In the genomic region with DNA sequence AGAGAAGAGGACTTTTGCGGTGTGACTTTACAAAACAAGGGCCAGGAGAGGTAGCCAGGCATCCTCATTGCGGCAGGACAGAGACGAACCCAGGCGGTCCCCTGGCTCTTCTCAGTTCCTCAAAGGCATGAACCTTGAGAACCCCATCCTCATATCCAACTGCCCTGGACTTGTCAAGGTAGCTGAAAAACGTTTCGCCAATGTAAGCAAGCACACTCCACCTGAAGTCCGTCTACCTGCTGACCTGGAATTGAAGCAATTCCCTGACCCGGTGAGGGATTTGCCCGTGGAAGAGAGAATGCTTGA, we compare ENCODE assay signal across 9 mouse cellular contexts. TPM values are rescaled to one million over a fixed set of nuclear protein-coding genes. Genes with fewer than 3 reads are reported as not detected.
DNase-seq lines count a peak whose midpoint lies in the region; ATAC-seq and TF ChIP-seq lines count a peak whose summit lies in the region.
"Had no signal": no experiment of that assay in that cellular context is flagged by ENCODE, and none has a peak within 500 bp of the region (broad histone marks: within the 10 kb centered on the region; RNA-seq: fewer than 3 reads in every experiment).

No protein-coding gene starts in this region.

- peak overlapping the region; percentile 91 for H3K4me2 ChIP-seq in forebrain, postnatal 0 days (ENCODE audit: low read depth)
- H3K4me2 ChIP-seq in liver, embryonic 16.5 days (ENCODE audit: low read depth, low read length): peak overlapping the region; percentile 80
- peak overlapping the region; percentile 96 for H3K4me2 ChIP-seq in stomach, embryonic 16.5 days (ENCODE audit: low read depth, low read length)

- DNase-seq in spleen, adult 2 months (ENCODE audit: low read depth in 1 of 2, low spot score in 2 of 2): no peak
- DNase-seq in spleen, postnatal 4 days (ENCODE audit: low spot score in 2 of 2): no peak
- no peak for DNase-seq in forebrain, postnatal 0 days
- DNase-seq in urinary bladder, postnatal 14 days (ENCODE audit: low spot score): no peak
- no peak for DNase-seq in retina, postnatal 1 day
- DNase-seq: adrenal gland, adult 8-10 months had no signal

- no peak for TF ChIP-seq POLR2A in spleen, adult 2 months (IDR thresholded peaks at IDR 0.05; ENCODE audit: low read depth, low read length)

- peaks cover 15% of the 10 kb centered on the region; the same call in 1 of the 2 replicates for H3K4me1 ChIP-seq in spleen, adult 2 months (ENCODE audit: control insufficient read depth, insufficient read depth, insufficient read length)
- no peaks in the 10 kb centered on the region for H3K4me1 ChIP-seq in forebrain, postnatal 0 days (ENCODE audit: insufficient read depth)
- no peaks in the 10 kb centered on the region; the same call in none of the 2 replicates for H3K4me1 ChIP-seq in liver, embryonic 16.5 days (ENCODE audit: control insufficient read depth, low read depth, low read length)
- H3K4me1 ChIP-seq in stomach, embryonic 16.5 days (ENCODE audit: control insufficient read depth, insufficient read depth, low read length): no peaks in the 10 kb centered on the region

- H3K9ac ChIP-seq in forebrain, postnatal 0 days: no peak overlapping the region
- no peak overlapping the region for H3K9ac ChIP-seq in liver, embryonic 16.5 days (ENCODE audit: low read depth, low read length)
- peak overlapping the region; percentile 63 for H3K9ac ChIP-seq in stomach, embryonic 16.5 days (ENCODE audit: low read length)

- H3K27ac ChIP-seq in spleen, adult 2 months (ENCODE audit: insufficient read depth, low read length): peak overlapping the region; percentile 87
- H3K27ac ChIP-seq in forebrain, postnatal 0 days (ENCODE audit: low read depth, low read length): no peak overlapping the region
- no peak overlapping the region for H3K27ac ChIP-seq in liver, embryonic 16.5 days (ENCODE audit: low read length)
- H3K27ac ChIP-seq in stomach, embryonic 16.5 days (ENCODE audit: low read length): no peak overlapping the region

- 35% methylated on average over 9 of the region's 9 CpGs for WGBS in spleen, adult 2 months
- 76% methylated on average over 9 of the region's 9 CpGs for WGBS in forebrain, postnatal 0 days
- WGBS in liver, embryonic 16.5 days (ENCODE audit: insufficient replicate concordance): 54% methylated on average over 9 of the region's 9 CpGs
- WGBS in stomach, embryonic 16.5 days: 75% methylated on average over 9 of the region's 9 CpGs

- TF ChIP-seq CTCF in spleen, adult 2 months (IDR thresholded peaks at IDR 0.05; ENCODE audit: extremely low read depth, insufficient read depth, insufficient read length, insufficient replicate concordance): no peak
- TF ChIP-seq CTCF in forebrain, postnatal 0 days (IDR thresholded peaks at IDR 0.05; ENCODE audit: low read depth): no peak

- no peaks in the 10 kb centered on the region for H3K27me3 ChIP-seq in spleen, adult 2 months (ENCODE audit: control insufficient read depth, insufficient read depth, low read length)
- H3K27me3 ChIP-seq in forebrain, postnatal 0 days (ENCODE audit: insufficient read depth, low read length): no peaks in the 10 kb centered on the region
- peaks cover 3% of the 10 kb centered on the region for H3K27me3 ChIP-seq in liver, embryonic 16.5 days (ENCODE audit: control insufficient read depth, insufficient read depth, low read depth, low read length)
- H3K27me3 ChIP-seq in stomach, embryonic 16.5 days (ENCODE audit: control insufficient read depth, insufficient read depth, low read length): no peaks in the 10 kb centered on the region

- peaks cover under 1% of the 10 kb centered on the region for H3K36me3 ChIP-seq in spleen, adult 2 months (ENCODE audit: control insufficient read depth, insufficient read depth, low read length)
- no peaks in the 10 kb centered on the region for H3K36me3 ChIP-seq in forebrain, postnatal 0 days (ENCODE audit: insufficient read depth)
- no peaks in the 10 kb centered on the region for H3K36me3 ChIP-seq in liver, embryonic 16.5 days (ENCODE audit: control insufficient read depth, insufficient read depth)
- H3K36me3 ChIP-seq in stomach, embryonic 16.5 days (ENCODE audit: control insufficient read depth, insufficient read depth, low read length): no peaks in the 10 kb centered on the region

- H3K9me3 ChIP-seq in forebrain, postnatal 0 days (ENCODE audit: low read length): no peaks in the 10 kb centered on the region
- H3K9me3 ChIP-seq in liver, embryonic 16.5 days (replicated peaks; ENCODE audit: control insufficient read depth, low read length): no peaks in the 10 kb centered on the region
- no peaks in the 10 kb centered on the region for H3K9me3 ChIP-seq in stomach, embryonic 16.5 days (replicated peaks; ENCODE audit: control insufficient read depth, low read length)

- ATAC-seq in forebrain, postnatal 0 days: no peak
- ATAC-seq in liver, embryonic 16.5 days (ENCODE audit: low read depth): no peak
- ATAC-seq in stomach, embryonic 16.5 days (ENCODE audit: insufficient read depth, low FRiP score): no peak
- no peak; the same call in 1 of the 2 replicates for ATAC-seq in megakaryocyte-erythroid progenitor cell, adult 5-6 weeks (replicated peaks; ENCODE audit: low FRiP score, low TSS enrichment, poor library complexity, severe bottlenecking)

- peak overlapping the region; percentile 73 for H3K4me3 ChIP-seq in spleen, adult 2 months (ENCODE audit: extremely low read depth, insufficient read depth, insufficient read length)
- no peak overlapping the region for H3K4me3 ChIP-seq in forebrain, postnatal 0 days (ENCODE audit: low read depth, low read length)
- peak overlapping the region; percentile 66 for H3K4me3 ChIP-seq in liver, embryonic 16.5 days (ENCODE audit: low read depth, low read length)
- peak overlapping the region; percentile 54 for H3K4me3 ChIP-seq in stomach, embryonic 16.5 days (replicated peaks; ENCODE audit: low read length)

RNA-seq across cellular contexts. Expression of a gene that starts 0.8 kb away (rescaled TPM):
- polyA plus RNA-seq in spleen, adult 2 months (2012; rRNA removed): 19.3 and 20.9 TPM in 2 replicates
- 0.05 and 0.54 TPM in 2 replicates for total RNA-seq in forebrain, postnatal 0 days (2014; rRNA removed)
- 0.09 and 0.17 TPM in 2 replicates for polyA plus RNA-seq in forebrain, postnatal 0 days (2015; fragmentation: Nextera tagmentation; extraction: Ambion mirVana)
- polyA plus RNA-seq in liver, embryonic 16.5 days (2015; fragmentation: Nextera tagmentation; extraction: Ambion mirVana): 0.23 and 0.33 TPM in 2 replicates
- polyA plus RNA-seq in stomach, embryonic 16.5 days (2015; fragmentation: Nextera tagmentation; extraction: Ambion mirVana): 0.49 and 0.66 TPM in 2 replicates
- 0.11 and 0.22 TPM in 2 replicates for total RNA-seq in megakaryocyte-erythroid progenitor cell, adult 5-6 weeks (2014; fragmentation: Nextera tagmentation)
- total RNA-seq in megakaryocyte-erythroid progenitor cell, adult 5-6 weeks (2017): 0.34 TPM in 1 of 2 replicates, not detected in the other

Comparison
In these comparisons a context has a peak if more than half of its experiments do, and no peak if none do; other contexts are left out.
1. RNA of a gene that starts 0.8 kb away (polyA plus RNA-seq): 19.3 to 20.9 TPM in spleen, adult 2 months; 0.49 to 0.66 TPM in stomach, embryonic 16.5 days, 0.23 to 0.33 TPM in liver, embryonic 16.5 days and 0.09 to 0.17 TPM in forebrain, postnatal 0 days; every median in the first group is over 10 times any median in the second.
2. Peak in every context shown above with its lines, with median percentiles within 50 percentile points of each other: H3K4me2 ChIP-seq.